Mouse (Mus musculus) embryonic fibroblast, embryonic 13.5 days (primary cell): Measurements from ENCODE around the gene Map4k1.

Experiments used
- CTCF ChIP-seq: IDR thresholded peaks from 2 replicates; pipeline ENCODE4 v1.5.1; 2011; ENCODE audit warnings: mild to moderate bottlenecking, control low read depth, low read length, moderate library complexity, borderline replicate concordance; ENCODE audit not compliant: insufficient read depth
- POLR2A ChIP-seq: IDR thresholded peaks from 2 replicates; pipeline ENCODE4 v1.6.1; 2011; ENCODE audit warnings: low read depth, mild to moderate bottlenecking, control low read depth, low read length, moderate library complexity

GRCm38 (mm10) chr7:28972542-28972985 lies 9.3 kb upstream of the Map4k1 start:
- TF ChIP-seq CTCF, result peak; percentile 61
- TF ChIP-seq POLR2A, result no peak
